Mouse (Mus musculus): Measurements from ENCODE around the gene Vwa1. TPM values are rescaled to one million over a fixed set of nuclear protein-coding genes. Genes with fewer than 3 reads are reported as not detected.

Gene Vwa1
- 8.6 and 9.6 TPM in 2 replicates for polyA plus RNA-seq (2015; fragmentation: Nextera tagmentation; extraction: Ambion mirVana)

GRCm38 (mm10) chr4:155774280-155774754 lies at the start of gene Vwa1:
TSS of gene Vwa1 (minus strand) at chr4:155774698.
- Histone ChIP-seq H3K27me3 (peaks cover 16% of the 10 kb centered on the region; the same call in 1 of the 2 replicates), H3K4me3 (peak within 1 kb of the TSS; percentile 43), H3K27ac (peak within 1 kb of the TSS; percentile 75), H3K9ac (peak within 1 kb of the TSS; percentile 54), H3K4me2 (peak within 1 kb of the TSS; percentile 83), H3K9me3 (no peaks in the 10 kb centered on the region), H3K36me3 (no peaks in the 10 kb centered on the region), H3K4me1 (peaks cover 48% of the 10 kb centered on the region)
- ATAC-seq (ENCODE audit: insufficient number of reproducible peaks, insufficient read depth, low FRiP score, low TSS enrichment, low read depth): peak; percentile 81
- under 1% methylated on average over 35 of the region's 35 CpGs for WGBS

- Histone ChIP-seq H3K36me3 (peaks cover 87% of the 10 kb centered on the region), H3K4me1 (no peaks in the 10 kb centered on the region), H3K4me3 (no peak overlapping the region), H3K9me3 (no peaks in the 10 kb centered on the region), H3K27ac (no peak overlapping the region), H3K4me2 (no peak overlapping the region), H3K27me3 (no peaks in the 10 kb centered on the region), H3K9ac (no peak overlapping the region)
- 95% methylated on average over 16 of the region's 16 CpGs for WGBS
- ATAC-seq (ENCODE audit: insufficient number of reproducible peaks, insufficient read depth, low FRiP score, low TSS enrichment, low read depth): 0 out of 2 replicates have a peak, but pooled peaks have one; percentile 26
Measured at GRCm38 (mm10) chr4:155823443-155823842, 48.9 kb upstream of the Vwa1 start.

DNA sequence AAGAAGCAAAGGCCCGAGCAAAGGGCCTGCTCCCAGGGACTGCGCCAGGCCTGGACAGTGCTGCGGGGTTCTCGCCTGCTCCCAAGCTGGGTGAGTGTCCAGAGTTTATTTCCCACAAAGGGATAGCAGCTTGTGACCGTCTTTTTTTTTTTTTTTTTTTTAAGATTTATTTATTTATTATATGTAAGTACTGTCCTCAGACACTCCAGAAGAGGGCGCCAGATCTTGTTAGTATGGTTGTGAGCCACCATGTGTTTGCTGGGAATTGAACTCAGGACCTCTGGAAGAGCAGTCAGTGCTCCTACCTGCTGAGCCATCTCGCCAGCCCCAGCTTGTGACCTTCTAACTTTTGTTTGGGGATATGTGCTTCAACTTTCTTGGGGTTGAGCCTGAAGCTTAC lies 46.5 kb upstream of the Vwa1 start:
- H3K4me2 ChIP-seq: no peak overlapping the region
- WGBS: 79% methylated on average over 7 of the region's 7 CpGs
- H3K27me3 ChIP-seq: no peaks in the 10 kb centered on the region
- no peak overlapping the region for H3K27ac ChIP-seq
- no peaks in the 10 kb centered on the region for H3K9me3 ChIP-seq
- ATAC-seq (ENCODE audit: insufficient number of reproducible peaks, insufficient read depth, low FRiP score, low TSS enrichment, low read depth): no peak
- peaks cover 94% of the 10 kb centered on the region for H3K36me3 ChIP-seq
- H3K9ac ChIP-seq: no peak overlapping the region
- 0 out of 2 replicates have a peak, but pooled peaks cover 2% of the 10 kb centered on the region for H3K4me1 ChIP-seq
- H3K4me3 ChIP-seq: no peak overlapping the region

DNA sequence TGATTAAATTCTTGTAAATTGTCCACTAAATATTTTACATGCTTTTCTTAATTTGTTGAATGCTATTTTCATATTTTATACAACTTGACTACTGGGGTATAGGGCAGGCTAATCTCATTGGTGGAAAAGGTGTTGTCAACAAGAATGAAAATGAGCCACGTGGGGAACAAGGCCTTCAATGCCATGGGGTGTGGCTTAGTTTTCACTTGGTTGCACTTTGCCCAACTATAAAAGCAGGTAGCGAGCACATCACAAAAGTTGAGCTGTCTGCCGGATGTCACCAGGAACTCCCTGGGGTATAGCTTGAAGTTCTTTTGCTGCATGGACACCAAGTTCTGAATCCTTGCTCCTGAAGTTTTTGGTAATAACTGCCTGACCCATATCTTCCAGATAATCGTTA lies 43.0 kb upstream of the Vwa1 start:
- Histone ChIP-seq H3K9me3 (no peaks in the 10 kb centered on the region), H3K36me3 (peaks cover 85% of the 10 kb centered on the region), H3K9ac (no peak overlapping the region), H3K4me2 (no peak overlapping the region), H3K27ac (no peak overlapping the region), H3K4me3 (no peak overlapping the region), H3K4me1 (peaks cover 14% of the 10 kb centered on the region), H3K27me3 (no peaks in the 10 kb centered on the region)
- 89% methylated on average over 4 of the region's 4 CpGs for WGBS
- ATAC-seq (ENCODE audit: insufficient number of reproducible peaks, insufficient read depth, low FRiP score, low TSS enrichment, low read depth): no peak

GRCm38 (mm10) chr4:155812665-155813181 lies 38.2 kb upstream of the Vwa1 start:
- under 1% methylated on average over 49 of the region's 49 CpGs for WGBS
- Histone ChIP-seq H3K9me3 (no peaks in the 10 kb centered on the region), H3K36me3 (peaks cover 72% of the 10 kb centered on the region), H3K9ac (peak overlapping the region; percentile 100), H3K4me2 (peak overlapping the region; percentile 82), H3K27ac (peak overlapping the region; percentile 96), H3K4me3 (peak overlapping the region; percentile 100), H3K4me1 (peaks cover 22% of the 10 kb centered on the region), H3K27me3 (no peaks in the 10 kb centered on the region)
- ATAC-seq (ENCODE audit: insufficient number of reproducible peaks, insufficient read depth, low FRiP score, low TSS enrichment, low read depth): peak; percentile 12

- H3K27me3 ChIP-seq: no peaks in the 10 kb centered on the region
- peaks cover 72% of the 10 kb centered on the region for H3K36me3 ChIP-seq
- H3K27ac ChIP-seq: peak within 1 kb of the TSS; percentile 96
- H3K4me3 ChIP-seq: peak within 1 kb of the TSS; percentile 100
- H3K4me2 ChIP-seq: peak within 1 kb of the TSS; percentile 82
- H3K4me1 ChIP-seq: peaks cover 22% of the 10 kb centered on the region
- WGBS: under 1% methylated on average over 56 of the region's 60 CpGs
- H3K9me3 ChIP-seq: no peaks in the 10 kb centered on the region
- ATAC-seq (ENCODE audit: insufficient number of reproducible peaks, insufficient read depth, low FRiP score, low TSS enrichment, low read depth): peak; percentile 99
- H3K9ac ChIP-seq: peak within 1 kb of the TSS; percentile 100
Measured at GRCm38 (mm10) chr4:155811929-155812664, 37.6 kb upstream of the Vwa1 start, which contains the start of gene Ccnl2. TSS of gene Ccnl2 (plus strand) at chr4:155812489.

GRCm38 (mm10) chr4:155807841-155808240 lies 33.3 kb upstream of the Vwa1 start:
- Histone ChIP-seq H3K36me3 (peaks cover 59% of the 10 kb centered on the region), H3K4me2 (no peak overlapping the region), H3K9me3 (no peaks in the 10 kb centered on the region), H3K27ac (no peak overlapping the region), H3K4me3 (no peak overlapping the region), H3K27me3 (no peaks in the 10 kb centered on the region), H3K9ac (no peak overlapping the region), H3K4me1 (peaks cover 25% of the 10 kb centered on the region)
- 91% methylated on average over 3 of the region's 3 CpGs for WGBS
- no peak for ATAC-seq (ENCODE audit: insufficient number of reproducible peaks, insufficient read depth, low FRiP score, low TSS enrichment, low read depth)

DNA sequence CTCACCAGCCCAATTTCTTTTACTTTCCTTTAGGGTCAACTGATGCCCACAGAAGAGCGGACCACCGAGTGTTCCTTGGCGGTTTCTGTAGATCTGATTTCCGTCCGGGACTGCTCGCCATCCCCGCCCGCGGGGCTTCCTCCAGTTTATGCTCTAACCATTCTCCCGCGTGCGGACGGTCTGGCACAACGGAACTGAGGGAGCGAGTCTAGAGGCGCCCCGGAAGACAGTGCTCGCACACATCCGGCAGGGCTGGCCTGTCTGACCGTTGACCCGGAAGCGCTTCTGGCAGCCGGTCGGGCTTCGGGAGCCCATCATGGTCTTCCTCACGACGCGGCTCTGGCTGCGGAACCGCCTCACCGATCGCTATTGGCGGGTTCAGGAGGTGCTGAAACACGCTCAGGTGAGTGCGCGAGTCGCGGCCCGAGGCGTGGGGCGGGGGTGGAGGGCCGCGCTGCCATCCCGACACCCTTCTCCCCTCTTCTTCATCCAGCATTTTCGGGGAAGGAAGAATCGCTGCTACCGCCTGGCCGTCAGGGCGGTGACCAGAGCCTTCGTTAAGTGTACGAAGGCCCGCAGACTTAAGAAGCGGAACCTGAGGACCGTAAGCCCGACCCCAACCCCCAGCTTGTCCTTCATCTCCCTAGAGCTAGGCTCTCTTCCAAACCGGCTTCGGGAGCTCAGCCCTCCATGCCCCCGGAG lies 29.0 kb upstream of the Vwa1 start:
- Histone ChIP-seq H3K36me3 (peaks cover 34% of the 10 kb centered on the region), H3K4me2 (peak overlapping the region; percentile 77), H3K27me3 (no peaks in the 10 kb centered on the region; the same call in 1 of the 2 replicates), H3K9ac (peak overlapping the region; percentile 93), H3K9me3 (no peaks in the 10 kb centered on the region), H3K27ac (peak overlapping the region; percentile 69), H3K4me1 (peaks cover 17% of the 10 kb centered on the region), H3K4me3 (peak overlapping the region; percentile 89)
- under 1% methylated on average over 58 of the region's 58 CpGs for WGBS
- ATAC-seq (ENCODE audit: insufficient number of reproducible peaks, insufficient read depth, low FRiP score, low TSS enrichment, low read depth): peak; percentile 96

DNA sequence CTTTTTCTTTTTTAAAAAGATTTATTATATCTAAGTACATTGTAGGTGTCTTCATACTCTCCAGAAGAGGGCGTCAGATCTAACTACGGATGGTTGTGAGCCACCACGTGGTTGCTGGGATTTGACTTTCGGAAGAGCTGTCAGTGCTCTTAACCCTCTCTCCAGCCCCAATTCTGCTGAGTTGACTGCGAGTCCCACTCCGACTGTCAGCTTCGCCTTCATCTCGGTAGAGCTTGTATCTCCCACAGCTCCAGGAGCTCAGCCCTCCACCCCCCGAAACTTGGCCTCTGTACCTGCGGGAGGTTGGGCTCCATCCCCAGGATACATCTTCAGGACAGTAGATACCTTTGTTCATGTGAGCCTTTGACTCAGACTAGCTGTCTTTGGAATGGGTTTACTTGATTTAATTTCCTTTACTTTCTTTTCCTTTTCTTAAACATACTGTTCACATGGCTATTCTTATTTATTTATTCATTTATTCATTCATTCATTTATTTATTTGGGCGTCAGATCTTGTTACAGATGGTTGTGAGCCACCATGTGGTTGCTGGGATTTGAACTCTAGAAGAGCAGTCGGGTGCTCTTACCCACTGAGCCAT lies 28.3 kb upstream of the Vwa1 start, which contains the start of gene Mrpl20:
TSS of gene Mrpl20 (plus strand) at position 138 of the 599 bp plus-strand sequence.
- Histone ChIP-seq H3K4me1 (peaks cover 17% of the 10 kb centered on the region), H3K9me3 (no peaks in the 10 kb centered on the region), H3K27me3 (no peaks in the 10 kb centered on the region; the same call in 1 of the 2 replicates), H3K9ac (peak within 1 kb of the TSS; percentile 93), H3K27ac (peak within 1 kb of the TSS; percentile 69), H3K36me3 (peaks cover 27% of the 10 kb centered on the region), H3K4me3 (peak within 1 kb of the TSS; percentile 89), H3K4me2 (peak within 1 kb of the TSS; percentile 77)
- 7% methylated on average over 12 of the region's 12 CpGs for WGBS
- ATAC-seq (ENCODE audit: insufficient number of reproducible peaks, insufficient read depth, low FRiP score, low TSS enrichment, low read depth): no peak

DNA sequence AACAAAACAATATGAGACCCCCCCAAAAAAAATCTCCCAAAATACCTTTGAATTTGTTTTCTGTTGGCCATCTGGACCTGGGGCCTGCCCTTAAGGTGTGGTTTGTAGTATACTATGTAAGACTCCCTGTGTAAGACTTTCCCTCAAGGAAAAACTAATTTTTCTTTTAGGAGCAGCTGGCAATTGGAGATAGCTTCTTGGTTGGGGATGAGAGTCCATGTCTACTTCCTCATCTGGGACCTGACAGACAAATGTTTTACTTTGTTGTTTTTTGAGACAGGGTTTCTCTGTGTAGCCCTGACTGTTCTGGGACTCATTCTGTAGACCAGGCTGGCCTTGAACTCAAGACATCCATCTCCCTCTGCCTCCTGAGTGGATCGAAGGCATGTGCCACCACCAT lies 27.6 kb upstream of the Vwa1 start:
- no peak for ATAC-seq (ENCODE audit: insufficient number of reproducible peaks, insufficient read depth, low FRiP score, low TSS enrichment, low read depth)
- no peak overlapping the region for H3K4me2 ChIP-seq
- no peak overlapping the region for H3K27ac ChIP-seq
- H3K36me3 ChIP-seq: peaks cover 21% of the 10 kb centered on the region
- peaks cover 17% of the 10 kb centered on the region for H3K4me1 ChIP-seq
- H3K27me3 ChIP-seq: no peaks in the 10 kb centered on the region; the same call in 1 of the 2 replicates
- H3K4me3 ChIP-seq: no peak overlapping the region
- no peak overlapping the region for H3K9ac ChIP-seq
- no peaks in the 10 kb centered on the region for H3K9me3 ChIP-seq
- WGBS: 100% methylated on average over 1 of the region's 1 CpGs

DNA sequence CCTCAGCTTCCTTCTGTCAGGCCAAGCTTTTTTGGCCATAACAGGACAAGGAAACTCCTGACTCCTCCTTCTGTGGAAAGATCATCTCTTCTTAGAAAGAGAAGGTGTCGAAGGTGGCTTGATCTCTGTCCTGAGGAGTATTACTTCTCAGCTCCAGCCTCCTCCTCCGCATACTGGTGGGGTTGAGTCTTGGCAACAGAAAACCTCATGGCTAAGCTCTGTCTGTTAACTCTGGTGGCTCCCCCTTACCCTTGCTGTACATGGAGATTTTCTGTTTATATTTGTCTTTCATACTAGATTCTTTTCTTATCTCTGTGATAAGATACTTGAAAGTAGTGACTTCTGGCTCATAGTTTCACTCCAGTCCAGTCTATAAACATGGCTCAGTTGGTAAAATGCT lies 19.2 kb upstream of the Vwa1 start:
- Histone ChIP-seq H3K4me2 (no peak overlapping the region), H3K9me3 (no peaks in the 10 kb centered on the region), H3K9ac (no peak overlapping the region), H3K4me1 (no peaks in the 10 kb centered on the region), H3K36me3 (no peaks in the 10 kb centered on the region), H3K4me3 (no peak overlapping the region), H3K27me3 (no peaks in the 10 kb centered on the region; the same call in 1 of the 2 replicates), H3K27ac (no peak overlapping the region)
- WGBS: 82% methylated on average over 2 of the region's 2 CpGs
- no peak for ATAC-seq (ENCODE audit: insufficient number of reproducible peaks, insufficient read depth, low FRiP score, low TSS enrichment, low read depth)

Measured in embryonic facial prominence, embryonic 13.5 days (tissue).